Mouse (Mus musculus) heart, adult 2 months (tissue): ENCODE results near the gene Nr2f6.

ENCODE experiments used
- CTCF ChIP-seq: fragments of 200-600 bp; IDR thresholded peaks from 2 replicates; pipeline ENCODE4 v1.8.1; 2022; ENCODE audit warnings: antibody characterized with exemption, mild to moderate bottlenecking, moderate library complexity
- EP300 ChIP-seq: fragments of 200-500 bp; IDR thresholded peaks from 2 replicates; pipeline ENCODE4 v1.6.1; 2011; ENCODE audit warnings: low read depth, low read length, control low read depth; ENCODE audit not compliant: insufficient read depth
- POLR2A ChIP-seq: fragments of 200-500 bp; IDR thresholded peaks from 2 replicates; pipeline ENCODE4 v1.6.1; 2011; ENCODE audit warnings: mild to moderate bottlenecking, low read depth, low read length, control low read depth; ENCODE audit not compliant: insufficient read depth

DNA sequence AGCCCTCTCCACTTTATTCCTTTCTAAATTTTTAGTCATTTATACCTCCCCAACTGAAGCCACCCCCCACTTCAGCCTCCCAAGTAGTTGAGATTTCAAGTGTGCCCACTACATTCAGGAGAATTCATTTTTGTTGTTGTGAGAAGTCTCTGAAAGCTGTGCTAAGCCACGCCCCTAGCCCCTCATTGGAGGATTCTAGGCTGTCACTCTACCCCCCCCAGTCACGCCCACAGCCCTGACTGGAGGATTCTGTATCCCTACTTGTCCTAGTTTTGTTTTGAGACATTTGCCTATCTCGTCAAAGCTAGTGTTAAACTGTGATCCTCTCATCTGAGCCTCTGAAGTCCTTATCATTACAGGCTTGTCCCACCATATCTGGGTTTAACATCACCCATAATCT is 11.1 kb upstream of the Nr2f6 start:
- no peak for TF ChIP-seq POLR2A
- TF ChIP-seq EP300, result no peak
- no peak for TF ChIP-seq CTCF
